Mouse (Mus musculus): ENCODE measurements around the gene Nrcam. TPM values are rescaled to one million over a fixed set of nuclear protein-coding genes. Genes with fewer than 3 reads are reported as not detected.
A peak's percentile ranks its signal among the peaks of the same experiment; 100 is the strongest.

The Nrcam gene
- polyA plus RNA-seq, 1 experiment from 2014 or later: 94.4 TPM

GRCm38 (mm10) chr12:44411031-44411430 lies 82.3 kb downstream of the Nrcam start:
- Histone ChIP-seq H3K36me3 (ENCODE audit: control insufficient read depth, insufficient read depth, low read length) (no peaks in the 10 kb centered on the region), H3K27ac (ENCODE audit: low read depth, low read length) (no peak overlapping the region), H3K4me3 (ENCODE audit: low read depth, low read length) (no peak overlapping the region), H3K9ac (ENCODE audit: low read length) (no peak overlapping the region), H3K4me1 (ENCODE audit: control insufficient read depth, insufficient read depth, low read length) (no peaks in the 10 kb centered on the region), H3K27me3 (ENCODE audit: control insufficient read depth, insufficient read depth, low read length) (no peaks in the 10 kb centered on the region), H3K4me2 (ENCODE audit: low read depth) (no peak overlapping the region), H3K9me3 (ENCODE audit: control insufficient read depth, low read length) (no peaks in the 10 kb centered on the region)
- DNase-seq (ENCODE audit: low spot score) (no peak), ATAC-seq (ENCODE audit: insufficient read depth, low FRiP score, low TSS enrichment) (no peak)
- WGBS: 82% methylated on average over 3 of the region's 3 CpGs

- Histone ChIP-seq H3K4me1 (ENCODE audit: control insufficient read depth, insufficient read depth, low read length) (no peaks in the 10 kb centered on the region), H3K9ac (ENCODE audit: low read length) (no peak overlapping the region), H3K36me3 (ENCODE audit: control insufficient read depth, insufficient read depth, low read length) (no peaks in the 10 kb centered on the region), H3K27me3 (ENCODE audit: control insufficient read depth, insufficient read depth, low read length) (no peaks in the 10 kb centered on the region), H3K4me3 (ENCODE audit: low read depth, low read length) (no peak overlapping the region), H3K4me2 (ENCODE audit: low read depth) (no peak overlapping the region), H3K27ac (ENCODE audit: low read depth, low read length) (no peak overlapping the region), H3K9me3 (ENCODE audit: control insufficient read depth, low read length) (no peaks in the 10 kb centered on the region)
- DNase-seq (ENCODE audit: low spot score) (peak; percentile 41), ATAC-seq (ENCODE audit: insufficient read depth, low FRiP score, low TSS enrichment) (peak; percentile 80; the same call in 1 of the 2 replicates)
- WGBS: 54% methylated on average over 4 of the region's 4 CpGs
Measured at GRCm38 (mm10) chr12:44422154-44422866, 93.6 kb downstream of the Nrcam start.

- H3K4me1 ChIP-seq (ENCODE audit: control insufficient read depth, insufficient read depth, low read length): no peaks in the 10 kb centered on the region
- WGBS: 86% methylated on average over 4 of the region's 4 CpGs
- no peak for ATAC-seq (ENCODE audit: insufficient read depth, low FRiP score, low TSS enrichment)
- DNase-seq (ENCODE audit: low spot score): no peak
- H3K27me3 ChIP-seq (ENCODE audit: control insufficient read depth, insufficient read depth, low read length): no peaks in the 10 kb centered on the region
- H3K36me3 ChIP-seq (ENCODE audit: control insufficient read depth, insufficient read depth, low read length): no peaks in the 10 kb centered on the region
- H3K4me2 ChIP-seq (ENCODE audit: low read depth): no peak overlapping the region
- H3K4me3 ChIP-seq (ENCODE audit: low read depth, low read length): no peak overlapping the region
- H3K27ac ChIP-seq (ENCODE audit: low read depth, low read length): no peak overlapping the region
- H3K9me3 ChIP-seq (ENCODE audit: control insufficient read depth, low read length): no peaks in the 10 kb centered on the region
- no peak overlapping the region for H3K9ac ChIP-seq (ENCODE audit: low read length)
Measured at GRCm38 (mm10) chr12:44422867-44423255, 94.2 kb downstream of the Nrcam start.

GRCm38 (mm10) chr12:44424011-44424410 lies 95.3 kb downstream of the Nrcam start:
- Histone ChIP-seq H3K9me3 (ENCODE audit: control insufficient read depth, low read length) (no peaks in the 10 kb centered on the region), H3K27me3 (ENCODE audit: control insufficient read depth, insufficient read depth, low read length) (no peaks in the 10 kb centered on the region), H3K27ac (ENCODE audit: low read depth, low read length) (no peak overlapping the region), H3K9ac (ENCODE audit: low read length) (no peak overlapping the region), H3K4me2 (ENCODE audit: low read depth) (no peak overlapping the region), H3K36me3 (ENCODE audit: control insufficient read depth, insufficient read depth, low read length) (no peaks in the 10 kb centered on the region), H3K4me1 (ENCODE audit: control insufficient read depth, insufficient read depth, low read length) (no peaks in the 10 kb centered on the region), H3K4me3 (ENCODE audit: low read depth, low read length) (no peak overlapping the region)
- WGBS: 91% methylated on average over 3 of the region's 3 CpGs
- DNase-seq (ENCODE audit: low spot score): no peak
- ATAC-seq (ENCODE audit: insufficient read depth, low FRiP score, low TSS enrichment): no peak

- Histone ChIP-seq H3K9ac (ENCODE audit: low read length) (no peak overlapping the region), H3K27ac (ENCODE audit: low read depth, low read length) (no peak overlapping the region), H3K27me3 (ENCODE audit: control insufficient read depth, insufficient read depth, low read length) (no peaks in the 10 kb centered on the region), H3K9me3 (ENCODE audit: control insufficient read depth, low read length) (no peaks in the 10 kb centered on the region), H3K4me3 (ENCODE audit: low read depth, low read length) (no peak overlapping the region), H3K4me1 (ENCODE audit: control insufficient read depth, insufficient read depth, low read length) (no peaks in the 10 kb centered on the region), H3K4me2 (ENCODE audit: low read depth) (no peak overlapping the region), H3K36me3 (ENCODE audit: control insufficient read depth, insufficient read depth, low read length) (no peaks in the 10 kb centered on the region)
- DNase-seq (ENCODE audit: low spot score): no peak
- WGBS: 11% methylated on average over 6 of the region's 6 CpGs
- no peak for ATAC-seq (ENCODE audit: insufficient read depth, low FRiP score, low TSS enrichment)
Measured at GRCm38 (mm10) chr12:44425040-44425439, 96.4 kb downstream of the Nrcam start.

- ATAC-seq (ENCODE audit: insufficient read depth, low FRiP score, low TSS enrichment) (no peak; the same call in 1 of the 2 replicates), DNase-seq (ENCODE audit: low spot score) (no peak)
- no peak overlapping the region for H3K4me2 ChIP-seq (ENCODE audit: low read depth)
Measured at GRCm38 (mm10) chr12:44430335-44430734, 101.7 kb downstream of the Nrcam start.

GRCm38 (mm10) chr12:44430996-44431395 lies 102.3 kb downstream of the Nrcam start:
- H3K4me1 ChIP-seq (ENCODE audit: control insufficient read depth, insufficient read depth, low read length): peaks cover 7% of the 10 kb centered on the region
- no peak overlapping the region for H3K4me3 ChIP-seq (ENCODE audit: low read depth, low read length)
- H3K9me3 ChIP-seq (ENCODE audit: control insufficient read depth, low read length): no peaks in the 10 kb centered on the region
- WGBS: 41% methylated on average over 7 of the region's 7 CpGs
- 0 out of 2 replicates have a peak overlapping the region, but pooled peaks have one; percentile 8 for H3K4me2 ChIP-seq (ENCODE audit: low read depth)
- no peaks in the 10 kb centered on the region for H3K36me3 ChIP-seq (ENCODE audit: control insufficient read depth, insufficient read depth, low read length)
- H3K9ac ChIP-seq (ENCODE audit: low read length): peak overlapping the region; percentile 15; the same call in 1 of the 2 replicates
- H3K27me3 ChIP-seq (ENCODE audit: control insufficient read depth, insufficient read depth, low read length): no peaks in the 10 kb centered on the region
- ATAC-seq (ENCODE audit: insufficient read depth, low FRiP score, low TSS enrichment) (peak; percentile 40; the same call in 1 of the 2 replicates), DNase-seq (ENCODE audit: low spot score) (no peak)
- peak overlapping the region; percentile 44; the same call in 1 of the 2 replicates for H3K27ac ChIP-seq (ENCODE audit: low read depth, low read length)

More at GRCm38 (mm10) chr12:44430335-44430734, 101.7 kb downstream of the Nrcam start:
- no peaks in the 10 kb centered on the region for H3K27me3 ChIP-seq (ENCODE audit: control insufficient read depth, insufficient read depth, low read length)
- no peak overlapping the region for H3K27ac ChIP-seq (ENCODE audit: low read depth, low read length)
- H3K36me3 ChIP-seq (ENCODE audit: control insufficient read depth, insufficient read depth, low read length): no peaks in the 10 kb centered on the region
- 53% methylated on average over 6 of the region's 6 CpGs for WGBS
- peaks cover 7% of the 10 kb centered on the region for H3K4me1 ChIP-seq (ENCODE audit: control insufficient read depth, insufficient read depth, low read length)
- H3K9me3 ChIP-seq (ENCODE audit: control insufficient read depth, low read length): no peaks in the 10 kb centered on the region
- no peak overlapping the region for H3K9ac ChIP-seq (ENCODE audit: low read length)
- H3K4me3 ChIP-seq (ENCODE audit: low read depth, low read length): no peak overlapping the region

GRCm38 (mm10) chr12:44432727-44433126 lies 104.0 kb downstream of the Nrcam start:
- Histone ChIP-seq H3K4me1 (ENCODE audit: control insufficient read depth, insufficient read depth, low read length) (peaks cover 13% of the 10 kb centered on the region), H3K36me3 (ENCODE audit: control insufficient read depth, insufficient read depth, low read length) (no peaks in the 10 kb centered on the region), H3K4me2 (ENCODE audit: low read depth) (no peak overlapping the region), H3K27me3 (ENCODE audit: control insufficient read depth, insufficient read depth, low read length) (no peaks in the 10 kb centered on the region), H3K9me3 (ENCODE audit: control insufficient read depth, low read length) (no peaks in the 10 kb centered on the region), H3K27ac (ENCODE audit: low read depth, low read length) (no peak overlapping the region), H3K9ac (ENCODE audit: low read length) (no peak overlapping the region), H3K4me3 (ENCODE audit: low read depth, low read length) (no peak overlapping the region)
- DNase-seq (ENCODE audit: low spot score): no peak
- ATAC-seq (ENCODE audit: insufficient read depth, low FRiP score, low TSS enrichment): no peak
- WGBS: 85% methylated on average over 3 of the region's 3 CpGs

All from neural tube, embryonic 11.5 days (tissue).